Mouse (Mus musculus) left cerebral cortex, adult 11 months (tissue): Measurements from ENCODE around the gene Gm3055.
"Not testable (repeated sequence)": the region's sequence is repeated elsewhere in the genome, so short reads cannot be mapped to it uniquely, and the experiment has no call there.

ENCODE experiments used
- DNase-seq: peaks from one replicate; pipeline ENCODE4 v3.0.0; 2022; ENCODE audit warnings: low spot score

Gene Gm3055

DNA sequence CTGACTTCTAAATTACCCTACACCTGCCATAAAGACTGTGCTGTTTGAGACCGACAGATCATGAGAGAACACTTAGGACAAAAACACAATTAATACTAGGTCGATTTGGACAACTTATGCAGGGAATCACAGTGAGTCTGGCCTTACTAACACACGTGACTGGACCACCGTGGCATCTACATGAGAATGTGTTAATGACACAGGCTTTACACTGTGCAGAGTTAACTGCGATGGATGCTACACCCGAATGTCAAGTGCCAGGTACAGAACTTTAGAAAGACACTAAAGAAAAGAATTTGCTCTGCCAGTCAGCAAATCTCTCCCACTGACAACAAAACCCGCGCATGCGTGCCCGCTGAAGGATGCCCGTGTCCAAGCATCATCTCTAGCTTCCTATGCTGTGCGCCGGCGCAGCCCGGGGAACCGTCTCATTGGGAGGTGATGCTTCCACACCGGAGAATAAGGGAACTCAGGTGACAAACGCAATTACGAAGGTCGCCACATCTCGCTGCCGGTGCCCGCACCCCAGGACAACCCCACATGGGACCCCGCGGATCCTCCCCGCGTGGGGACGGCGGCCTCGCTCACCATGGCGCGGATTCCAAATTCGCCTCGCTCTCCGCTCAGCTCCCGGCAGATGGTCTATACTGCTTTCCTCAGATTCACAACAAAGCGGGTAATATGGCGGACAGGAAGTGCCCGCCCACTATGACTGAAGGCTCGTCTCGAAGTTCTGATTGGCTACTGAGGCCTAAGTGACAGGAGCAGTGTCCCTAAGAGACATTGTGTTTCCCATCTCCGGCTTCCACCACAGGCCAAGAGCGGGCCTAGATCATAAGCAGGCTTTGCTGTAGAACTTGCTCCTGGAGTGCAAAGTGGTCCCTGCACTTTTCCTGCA is at the start of gene Gm3055:
Gene Gm3055 (minus strand): TSS at position 656 of the 898 bp plus-strand sequence.
- DNase-seq: not testable (repeated sequence)

- not testable (repeated sequence) for DNase-seq
Measured at GRCm38 (mm10) chr10:81811899-81812298, 40.9 kb upstream of the Gm3055 start, which contains the start of gene Gm4767. TSS of gene Gm4767 (plus strand) at chr10:81812186.

GRCm38 (mm10) chr10:81771404-81771777 is 430 bp upstream of the Gm3055 start:
- DNase-seq: not testable (repeated sequence)

GRCm38 (mm10) chr10:81704531-81705301 is 66.2 kb downstream of the Gm3055 start, which contains the start of gene Zfp433:
TSS of gene Zfp433 (plus strand) at chr10:81704825.
- not testable (repeated sequence) for DNase-seq
